Mouse (Mus musculus): ENCODE results near the gene Ldlrad2. TPM values are rescaled to one million over a fixed set of nuclear protein-coding genes. Genes with fewer than 3 reads are reported as not detected.

Gene Ldlrad2
- 0.47 TPM in 1 of 2 replicates, not detected in the other for polyA plus RNA-seq (2015; fragmentation: Nextera tagmentation; extraction: Ambion mirVana)

DNA sequence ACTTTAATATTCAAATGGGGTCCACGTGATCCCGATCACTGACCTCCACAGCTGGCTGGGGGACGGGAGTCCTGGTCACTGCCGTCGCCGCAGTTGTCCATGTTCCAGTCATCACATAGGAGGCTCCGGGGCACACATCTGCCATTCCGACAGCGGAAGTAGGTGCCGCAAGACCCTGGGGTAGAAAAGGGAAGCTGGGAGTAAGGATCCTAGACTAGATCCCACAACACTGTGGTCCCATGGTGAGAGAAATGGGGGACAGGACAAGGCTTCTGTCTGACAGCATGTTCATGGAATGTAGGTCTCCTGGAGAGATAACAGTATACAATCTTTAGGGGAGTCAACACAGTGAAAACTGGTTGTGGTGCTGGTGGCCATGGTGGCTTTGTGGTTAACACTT, at the start of gene Ldlrad2:
Ldlrad2 (minus strand) TSS at position 101 of the 400 bp plus-strand sequence.
- H3K4me2 ChIP-seq (replicated peaks): no peak within 1 kb of the TSS
- no peak for ATAC-seq (replicated peaks)
- no peak within 1 kb of the TSS for H3K4me3 ChIP-seq
- no peak within 1 kb of the TSS for H3K9ac ChIP-seq (replicated peaks)
- H3K27ac ChIP-seq (replicated peaks): no peak within 1 kb of the TSS
- no peaks in the 10 kb centered on the region for H3K9me3 ChIP-seq
- H3K4me1 ChIP-seq: peaks cover 6% of the 10 kb centered on the region
- no peaks in the 10 kb centered on the region for H3K36me3 ChIP-seq
- WGBS: 83% methylated on average over 10 of the region's 10 CpGs
- peaks cover 10% of the 10 kb centered on the region; the same call in 1 of the 2 replicates for H3K27me3 ChIP-seq

DNA sequence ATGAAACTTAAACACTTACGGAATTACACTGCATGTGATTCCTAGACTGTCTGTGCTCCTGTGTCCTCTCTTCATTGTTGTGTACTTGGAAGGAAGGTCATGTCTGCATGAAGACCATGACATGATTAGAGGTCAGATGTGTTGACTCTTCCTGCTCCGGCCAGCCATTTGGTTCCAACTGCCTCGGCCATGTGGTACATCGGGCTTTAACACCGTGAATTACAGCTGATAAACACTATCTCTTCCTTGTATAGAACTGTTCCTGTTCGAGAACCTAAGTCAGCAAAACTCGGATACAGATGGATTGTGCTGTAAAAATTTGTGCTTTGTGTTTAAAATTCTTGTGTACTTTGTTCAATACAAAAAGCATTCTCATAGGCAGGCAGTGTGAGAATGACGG, 48.5 kb upstream of the Ldlrad2 start:
- H3K4me1 ChIP-seq: no peaks in the 10 kb centered on the region
- H3K9ac ChIP-seq (replicated peaks): no peak overlapping the region
- H3K9me3 ChIP-seq: no peaks in the 10 kb centered on the region
- H3K4me2 ChIP-seq (replicated peaks): no peak overlapping the region
- peaks cover 86% of the 10 kb centered on the region for H3K36me3 ChIP-seq
- WGBS: 93% methylated on average over 8 of the region's 8 CpGs
- no peak overlapping the region for H3K27ac ChIP-seq (replicated peaks)
- no peak overlapping the region for H3K4me3 ChIP-seq
- no peaks in the 10 kb centered on the region for H3K27me3 ChIP-seq
- no peak for ATAC-seq (replicated peaks)

DNA sequence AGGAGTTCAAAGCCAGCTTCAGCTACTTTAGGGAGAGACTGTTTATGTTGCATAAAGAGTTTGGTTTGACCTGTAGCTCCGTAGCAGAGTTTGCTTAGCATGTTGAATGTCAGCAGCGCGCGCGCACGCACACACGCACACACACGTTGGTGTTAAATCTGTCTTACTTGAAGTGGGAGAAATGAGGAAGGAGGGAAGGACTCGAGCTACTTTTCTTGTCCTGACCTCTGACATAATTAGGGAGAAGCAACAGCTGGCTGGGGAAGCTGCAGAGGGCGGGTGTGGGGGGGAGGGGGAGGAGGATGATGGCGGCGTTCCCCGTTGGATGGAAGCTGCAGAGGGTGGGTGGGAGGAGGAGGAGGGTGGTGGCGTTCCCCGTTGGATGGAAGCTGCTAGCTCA, 35.9 kb upstream of the Ldlrad2 start:
- Histone ChIP-seq H3K4me2 (replicated peaks) (no peak overlapping the region), H3K36me3 (peaks cover 84% of the 10 kb centered on the region), H3K4me1 (no peaks in the 10 kb centered on the region), H3K27ac (replicated peaks) (no peak overlapping the region), H3K9ac (replicated peaks) (no peak overlapping the region), H3K4me3 (no peak overlapping the region), H3K9me3 (no peaks in the 10 kb centered on the region), H3K27me3 (no peaks in the 10 kb centered on the region)
- no peak for ATAC-seq (replicated peaks)
- whole genome bisulfite sequencing: 85% methylated on average over 15 of the region's 15 CpGs

DNA sequence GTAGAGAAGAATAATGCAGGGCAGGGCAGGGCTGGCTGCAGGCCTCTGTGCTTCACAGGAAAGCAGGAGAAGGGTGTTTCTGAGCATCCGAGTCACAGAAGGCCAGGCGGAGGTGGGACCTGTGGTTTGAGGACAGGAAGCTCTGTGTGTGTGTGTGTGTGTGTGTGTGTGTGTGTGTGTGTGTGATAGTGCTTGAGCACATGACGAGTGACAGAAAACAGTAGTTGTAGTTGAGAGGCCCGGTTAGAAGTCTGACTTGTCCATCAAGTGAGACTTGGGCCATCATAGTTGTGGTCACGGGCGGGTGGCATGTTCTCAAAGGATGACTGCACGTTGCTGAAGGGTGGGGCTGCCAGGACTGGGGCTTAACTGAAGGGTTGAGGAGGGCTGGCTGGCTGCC, 35.3 kb upstream of the Ldlrad2 start:
- Histone ChIP-seq H3K9ac (replicated peaks) (no peak overlapping the region), H3K4me3 (no peak overlapping the region), H3K27ac (replicated peaks) (no peak overlapping the region), H3K9me3 (no peaks in the 10 kb centered on the region), H3K4me1 (no peaks in the 10 kb centered on the region), H3K36me3 (peaks cover 86% of the 10 kb centered on the region), H3K27me3 (no peaks in the 10 kb centered on the region), H3K4me2 (replicated peaks) (no peak overlapping the region)
- ATAC-seq (replicated peaks): no peak
- 94% methylated on average over 7 of the region's 7 CpGs for WGBS

DNA sequence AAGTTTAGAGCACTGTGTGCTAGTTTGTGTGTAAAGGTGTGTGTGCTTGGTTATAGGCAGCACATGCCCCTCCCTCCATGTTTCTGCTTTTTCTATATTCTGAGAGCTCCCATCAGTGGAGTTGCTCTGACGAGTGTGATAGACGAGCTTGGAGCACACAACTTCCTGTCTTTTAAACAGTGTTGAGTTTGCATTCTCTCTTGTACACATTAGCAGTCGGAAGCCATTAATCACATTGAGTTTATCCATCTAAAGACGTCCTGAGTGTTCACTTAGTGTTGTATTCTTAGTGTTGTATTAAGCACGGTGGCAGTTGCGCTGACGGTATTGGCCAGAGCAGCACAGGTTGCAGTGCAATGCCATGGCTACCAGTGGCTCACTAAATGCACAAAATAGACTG, 34.9 kb upstream of the Ldlrad2 start:
- Histone ChIP-seq H3K9ac (replicated peaks) (no peak overlapping the region), H3K27me3 (no peaks in the 10 kb centered on the region), H3K27ac (replicated peaks) (no peak overlapping the region), H3K4me3 (no peak overlapping the region), H3K4me2 (replicated peaks) (no peak overlapping the region), H3K9me3 (no peaks in the 10 kb centered on the region), H3K4me1 (no peaks in the 10 kb centered on the region), H3K36me3 (peaks cover 87% of the 10 kb centered on the region)
- no peak for ATAC-seq (replicated peaks)
- 89% methylated on average over 7 of the region's 7 CpGs for WGBS

DNA sequence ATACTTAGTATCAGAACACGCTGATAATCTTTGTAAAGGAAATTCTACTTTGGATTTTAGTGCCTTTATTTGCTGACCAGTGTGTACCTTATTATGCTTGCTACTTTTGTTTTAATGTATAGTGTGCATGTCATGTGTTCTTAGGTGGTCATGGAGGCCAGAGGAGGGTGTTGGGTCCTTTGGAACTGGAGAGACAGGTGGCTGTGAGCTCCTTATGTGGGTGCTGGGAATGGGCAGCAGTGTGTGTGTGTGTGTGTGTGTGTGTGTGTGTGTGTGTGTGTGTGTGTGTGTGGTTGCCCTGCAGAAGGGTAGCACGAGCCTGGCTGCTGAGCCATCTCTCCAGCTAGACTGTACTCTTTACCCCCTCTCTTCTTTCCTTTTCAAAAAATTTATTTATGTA, 32.7 kb upstream of the Ldlrad2 start:
- no peaks in the 10 kb centered on the region for H3K27me3 ChIP-seq
- H3K27ac ChIP-seq (replicated peaks): no peak overlapping the region
- H3K4me2 ChIP-seq (replicated peaks): no peak overlapping the region
- H3K4me3 ChIP-seq: no peak overlapping the region
- no peak for ATAC-seq (replicated peaks)
- no peaks in the 10 kb centered on the region for H3K9me3 ChIP-seq
- WGBS: 94% methylated on average over 2 of the region's 2 CpGs
- H3K4me1 ChIP-seq: peaks cover 4% of the 10 kb centered on the region; the same call in 1 of the 2 replicates
- H3K9ac ChIP-seq (replicated peaks): no peak overlapping the region
- peaks cover 65% of the 10 kb centered on the region for H3K36me3 ChIP-seq

DNA sequence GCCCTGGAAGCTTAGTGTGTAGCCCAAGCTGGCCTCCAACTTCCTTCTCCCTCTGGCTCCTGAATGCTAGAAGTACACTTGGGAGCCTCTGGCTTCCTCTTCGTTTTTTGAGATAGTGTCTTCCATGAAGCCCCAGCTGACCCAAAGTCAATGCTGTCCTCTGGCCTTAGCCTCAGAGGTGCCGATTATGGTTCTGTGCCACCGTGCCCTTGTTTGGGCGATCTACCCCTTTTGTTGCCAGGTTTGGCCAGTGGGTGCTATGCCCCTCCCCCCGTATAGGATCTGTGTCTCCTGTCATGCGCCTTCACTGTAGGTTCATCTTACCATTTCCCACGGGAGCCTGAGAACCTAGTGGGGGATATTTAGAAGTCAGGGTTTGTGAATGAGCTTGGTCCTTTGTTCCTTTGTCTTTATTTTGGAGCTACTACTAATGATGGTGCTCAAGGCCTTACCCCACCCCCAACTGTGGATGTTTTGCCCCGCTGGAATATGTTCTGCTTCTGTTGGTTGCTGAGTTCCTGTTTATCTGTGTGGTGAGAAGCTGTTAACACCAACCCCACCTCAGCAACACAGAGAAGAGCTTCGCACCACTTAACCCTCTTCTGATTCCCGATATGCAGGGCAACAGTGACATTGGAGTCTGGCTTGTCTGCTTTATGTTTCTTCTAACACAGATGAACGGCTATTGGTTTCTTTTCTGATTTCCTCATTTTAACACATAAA, 29.2 kb upstream of the Ldlrad2 start:
- Histone ChIP-seq H3K4me1 (peaks cover 10% of the 10 kb centered on the region), H3K27me3 (no peaks in the 10 kb centered on the region), H3K36me3 (peaks cover 35% of the 10 kb centered on the region), H3K9ac (replicated peaks) (no peak overlapping the region), H3K9me3 (no peaks in the 10 kb centered on the region), H3K4me3 (no peak overlapping the region), H3K4me2 (replicated peaks) (no peak overlapping the region), H3K27ac (replicated peaks) (no peak overlapping the region)
- 72% methylated on average over 11 of the region's 11 CpGs for WGBS
- ATAC-seq (replicated peaks): no peak

DNA sequence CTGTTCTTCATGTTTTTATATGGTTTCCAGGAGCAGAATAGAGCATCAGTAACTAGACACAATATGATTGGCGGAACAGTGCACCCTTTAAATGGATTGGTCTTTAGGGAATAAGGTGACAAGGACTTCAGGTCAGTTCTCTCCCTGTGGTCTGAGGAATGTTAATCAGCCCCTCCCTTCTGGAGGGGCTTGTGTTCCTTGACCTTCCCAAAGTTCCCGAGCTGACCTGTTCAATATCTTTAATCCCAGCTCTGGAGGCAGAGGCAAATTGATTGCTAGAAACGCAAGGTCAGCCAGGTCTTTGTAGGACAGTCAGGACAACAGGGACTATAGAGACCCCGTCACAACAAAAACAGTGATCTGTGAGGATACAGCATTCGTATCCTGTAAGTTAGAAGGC, 24.2 kb upstream of the Ldlrad2 start:
- H3K4me2 ChIP-seq (replicated peaks): no peak overlapping the region
- no peaks in the 10 kb centered on the region for H3K36me3 ChIP-seq
- H3K4me1 ChIP-seq: peaks cover 35% of the 10 kb centered on the region
- H3K9me3 ChIP-seq: no peaks in the 10 kb centered on the region
- no peak overlapping the region for H3K9ac ChIP-seq (replicated peaks)
- WGBS: 77% methylated on average over 5 of the region's 5 CpGs
- no peak for ATAC-seq (replicated peaks)
- no peak overlapping the region for H3K4me3 ChIP-seq
- no peak overlapping the region for H3K27ac ChIP-seq (replicated peaks)
- no peaks in the 10 kb centered on the region for H3K27me3 ChIP-seq

DNA sequence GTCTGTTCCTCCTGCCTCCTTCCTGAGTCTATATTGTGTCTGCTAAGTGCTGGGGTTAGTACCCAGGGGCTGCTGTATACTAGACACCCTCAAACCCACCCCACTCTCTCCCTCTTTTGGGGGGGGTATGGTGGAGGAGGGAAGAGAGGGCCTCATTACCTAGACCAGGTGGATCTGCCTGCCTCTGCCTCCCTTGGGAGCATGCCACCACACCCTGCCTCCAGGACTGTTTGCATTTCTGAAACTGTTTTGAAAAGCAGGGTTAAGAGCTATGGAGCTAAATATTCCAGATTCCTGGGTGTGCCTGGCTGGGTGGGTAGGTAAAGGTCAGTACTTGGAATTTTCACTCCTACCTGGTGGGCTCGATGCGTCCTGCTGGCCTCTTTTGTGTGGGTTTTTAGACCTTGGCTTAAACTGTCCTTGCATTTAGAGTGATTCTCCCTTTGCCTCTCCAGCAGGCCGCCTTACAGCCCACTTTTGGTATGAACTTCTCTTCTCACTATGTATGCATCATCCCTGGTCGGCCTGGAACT, 22.8 kb upstream of the Ldlrad2 start:
- Histone ChIP-seq H3K36me3 (no peaks in the 10 kb centered on the region), H3K4me1 (peaks cover 36% of the 10 kb centered on the region), H3K27me3 (no peaks in the 10 kb centered on the region), H3K4me3 (no peak overlapping the region), H3K4me2 (replicated peaks) (no peak overlapping the region), H3K27ac (replicated peaks) (no peak overlapping the region), H3K9ac (replicated peaks) (no peak overlapping the region), H3K9me3 (no peaks in the 10 kb centered on the region)
- ATAC-seq (replicated peaks): no peak
- 96% methylated on average over 4 of the region's 4 CpGs for WGBS

DNA sequence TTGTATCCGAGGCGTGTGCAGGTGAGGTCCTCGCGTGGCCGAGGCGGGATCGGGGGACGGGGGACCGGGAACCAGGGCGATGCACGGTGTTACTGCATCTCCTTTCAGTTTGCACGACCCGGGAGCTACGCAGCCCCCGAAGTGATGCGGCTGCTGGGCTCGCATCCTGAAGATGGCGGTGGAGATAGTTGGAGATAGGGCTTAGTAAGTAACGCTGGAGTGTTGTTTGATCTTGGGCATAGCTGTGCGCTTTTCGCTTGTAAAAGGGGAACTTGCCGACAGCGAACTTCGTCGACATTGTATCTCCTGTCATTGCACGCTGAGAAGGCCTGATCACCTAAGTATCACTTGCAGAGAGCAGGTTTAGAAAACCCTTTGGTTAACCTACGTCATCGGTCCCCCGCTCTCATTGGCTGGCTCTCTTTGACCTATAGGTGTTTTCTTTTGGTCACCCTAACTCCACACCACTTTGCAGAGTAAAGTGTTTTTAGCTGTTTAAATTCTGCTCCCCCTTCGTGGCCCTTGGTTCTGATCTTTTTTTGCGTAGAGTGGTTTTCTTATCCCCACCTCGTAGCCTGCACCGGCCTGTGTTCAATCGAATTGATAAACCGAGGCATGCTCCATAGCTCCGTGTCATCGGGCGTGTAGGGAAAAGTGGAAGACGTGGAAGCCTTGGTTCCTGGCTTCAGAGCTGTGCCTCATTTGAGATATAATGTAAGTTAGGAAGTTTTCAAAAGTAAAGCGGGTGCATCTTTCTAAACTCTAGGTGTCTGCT, 20.3 kb upstream of the Ldlrad2 start:
- 4% methylated on average over 40 of the region's 40 CpGs for WGBS
- Histone ChIP-seq H3K4me1 (peaks cover 35% of the 10 kb centered on the region), H3K4me3 (peak overlapping the region; percentile 67), H3K9ac (replicated peaks) (peak overlapping the region; percentile 81), H3K36me3 (no peaks in the 10 kb centered on the region), H3K9me3 (no peaks in the 10 kb centered on the region), H3K4me2 (replicated peaks) (peak overlapping the region; percentile 79), H3K27ac (replicated peaks) (peak overlapping the region; percentile 100), H3K27me3 (no peaks in the 10 kb centered on the region)
- ATAC-seq (replicated peaks): no peak; the same call in 1 of the 2 replicates

DNA sequence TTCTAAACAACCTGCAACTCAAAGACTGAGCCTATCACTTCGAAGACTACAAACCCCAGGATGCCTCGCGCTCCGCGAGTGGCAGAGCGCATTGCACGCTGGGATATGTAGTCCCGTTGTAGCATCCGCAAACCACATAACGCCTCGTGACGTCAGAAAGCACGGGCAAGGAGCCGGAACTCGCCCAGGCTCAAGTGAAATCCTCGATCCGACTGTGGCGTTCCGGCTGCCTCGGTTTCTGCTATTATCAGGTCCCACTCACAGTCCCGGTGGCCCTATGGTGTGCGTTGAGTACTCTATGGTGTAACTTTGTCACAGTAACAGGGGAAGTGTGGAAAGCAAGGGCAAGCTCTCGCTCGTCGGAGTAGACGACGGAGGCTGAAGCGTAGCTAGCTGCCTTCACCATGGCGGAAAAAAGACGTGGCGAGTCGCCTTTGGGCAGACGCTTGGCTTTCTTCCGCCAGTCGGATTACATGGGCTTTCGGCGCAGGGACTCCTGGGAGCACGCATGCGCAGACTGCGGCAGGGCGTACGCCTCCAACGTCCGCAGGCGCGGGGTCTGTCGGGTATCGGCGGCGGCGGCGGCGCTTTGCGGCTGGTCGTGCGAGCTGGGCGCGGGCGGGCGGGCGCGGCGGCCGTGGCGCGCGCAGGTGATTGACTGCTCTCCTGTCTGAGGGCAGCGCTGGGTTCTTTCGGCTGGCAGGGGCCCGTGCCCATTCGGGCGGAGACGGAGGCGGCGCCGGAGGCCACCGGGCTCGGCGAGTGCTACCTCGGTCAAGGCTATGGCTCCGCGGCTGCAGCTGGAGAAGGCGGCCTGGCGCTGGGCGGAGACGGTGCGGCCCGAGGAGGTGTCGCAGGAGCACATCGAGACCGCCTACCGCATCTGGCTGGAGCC, 19.5 kb upstream of the Ldlrad2 start, which contains the start of gene Usp48:
Usp48 (plus strand) TSS at position 155 of the 895 bp plus-strand sequence.
- Histone ChIP-seq H3K9ac (replicated peaks) (peak within 1 kb of the TSS; percentile 81), H3K27ac (replicated peaks) (peak within 1 kb of the TSS; percentile 100), H3K9me3 (no peaks in the 10 kb centered on the region), H3K27me3 (no peaks in the 10 kb centered on the region), H3K4me2 (replicated peaks) (peak within 1 kb of the TSS; percentile 79), H3K4me1 (peaks cover 31% of the 10 kb centered on the region), H3K4me3 (peak within 1 kb of the TSS; percentile 67), H3K36me3 (no peaks in the 10 kb centered on the region)
- ATAC-seq (replicated peaks): peak; percentile 94
- under 1% methylated on average over 92 of the region's 92 CpGs for WGBS

Measured in forebrain, embryonic 15.5 days (tissue).